Mouse (Mus musculus): ENCODE data around the gene H2-Ke6. TPM values are rescaled to one million over a fixed set of nuclear protein-coding genes. Genes with fewer than 3 reads are reported as not detected.

Gene H2-Ke6
- total and polyA plus RNA-seq, 3 experiments = 20.8 to 47.1 (median 31.7) TPM

DNA sequence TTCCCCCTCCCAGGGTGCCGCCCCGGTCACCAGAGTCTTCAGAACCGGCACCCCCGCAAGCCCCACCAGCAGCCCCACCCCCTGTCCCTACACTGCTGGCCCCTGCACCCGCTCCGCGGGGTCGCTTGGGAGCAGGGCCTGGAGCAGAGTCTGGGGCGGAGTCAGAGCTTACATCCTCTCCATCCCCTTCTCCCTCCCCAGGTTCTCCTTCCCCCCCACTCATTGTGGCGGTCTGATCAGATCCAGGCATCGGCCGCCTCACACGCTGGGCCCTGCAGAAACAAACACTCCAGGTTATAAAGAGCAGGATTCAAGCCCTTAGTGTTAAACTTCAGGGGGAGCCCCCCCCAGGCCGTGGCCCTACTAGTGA is 5.5 kb downstream of the H2-Ke6 start:
- dilution Hi-C loops (cut with MboI; ENCODE audit: extremely low pct_ligation_motif_present, extremely low pct_unique_long_range_greater_than_20kb, low sequenced_read_pairs) = no loop called here
- in situ Hi-C loops (cut with MboI; ENCODE audit: low pct_ligation_motif_present, low pct_unique_long_range_greater_than_20kb, low sequenced_read_pairs) = no loop called here
- peaks cover 27% of the 10 kb centered on the region for H3K9me3 ChIP-seq (replicated peaks; ENCODE audit: low read length)
- H3K27ac ChIP-seq (ENCODE audit: insufficient read depth, low read depth) = no peak overlapping the region
- H3K4me2 ChIP-seq (ENCODE audit: insufficient read depth, low read depth, poor library complexity, severe bottlenecking) = no peak overlapping the region
- no peak for DNase-seq (ENCODE audit: extremely low read depth)
- H3K36me3 ChIP-seq (replicated peaks in 1 of 2; ENCODE audit: control insufficient read depth in 1 of 2, insufficient read depth in 1 of 2, low read length in 1 of 2) = peaks cover 14 to 32% of the 10 kb centered on the region in 2 experiments
- TF ChIP-seq NELFE (IDR thresholded peaks at IDR 0.05; ENCODE audit: low read depth, low read length) (no peak), JUN (IDR thresholded peaks at IDR 0.05; ENCODE audit: insufficient read depth, low read depth, low read length) (no peak), HCFC1 (IDR thresholded peaks at IDR 0.05; ENCODE audit: low read depth, low read length) (no peak), RCOR1 (conservative IDR thresholded peaks at IDR 0.05; ENCODE audit: low read depth, low read length) (no peak), CHD2 (IDR thresholded peaks at IDR 0.05; ENCODE audit: low read length) (no peak), ZKSCAN1 (IDR thresholded peaks at IDR 0.05; ENCODE audit: borderline replicate concordance, low read depth, low read length) (no peak), CTCF (conservative IDR thresholded peaks at IDR 0.05 in 1 of 2, IDR thresholded peaks at IDR 0.05 in 1 of 2; ENCODE audit: low read depth in 2 of 2, low read length in 2 of 2) (no peak), UBTF (IDR thresholded peaks at IDR 0.05; ENCODE audit: low read depth, low read length) (no peak), POLR2AphosphoS2 (IDR thresholded peaks at IDR 0.05; ENCODE audit: low read depth, low read length) (no peak), ZC3H11A (IDR thresholded peaks at IDR 0.05; ENCODE audit: low read depth, low read length) (no peak), MXI1 (IDR thresholded peaks at IDR 0.05; ENCODE audit: low read depth, low read length) (no peak), ETS1 (conservative IDR thresholded peaks at IDR 0.05; ENCODE audit: low read depth, low read length) (no peak), NRF1 (IDR thresholded peaks at IDR 0.05; ENCODE audit: low read depth, low read length) (no peak), MAX (IDR thresholded peaks at IDR 0.05; ENCODE audit: low read length) (no peak), ZNF384 (IDR thresholded peaks at IDR 0.05; ENCODE audit: low read depth, low read length) (no peak), POLR2A (IDR thresholded peaks at IDR 0.05; ENCODE audit: low read depth, low read length) (no peak)
- 0 out of 2 replicates have a peak, but pooled peaks cover 2% of the 10 kb centered on the region for H3K79me2 ChIP-seq (replicated peaks; ENCODE audit: control insufficient read depth, extremely low read depth, insufficient read depth, poor library complexity, severe bottlenecking)
- no peaks in the 10 kb centered on the region for H3K27me3 ChIP-seq (replicated peaks)
- H3K4me1 ChIP-seq (ENCODE audit: control insufficient read depth in 1 of 2, insufficient read depth in 2 of 2) = peaks cover 14 to 28% of the 10 kb centered on the region in 2 experiments
- no peak overlapping the region for H3K9ac ChIP-seq (ENCODE audit: insufficient read depth, low read depth)
- no peak overlapping the region for H3K4me3 ChIP-seq (replicated peaks in 1 of 3; ENCODE audit: low read depth in 2 of 3, low read length in 2 of 3, poor library complexity in 1 of 3)

DNA sequence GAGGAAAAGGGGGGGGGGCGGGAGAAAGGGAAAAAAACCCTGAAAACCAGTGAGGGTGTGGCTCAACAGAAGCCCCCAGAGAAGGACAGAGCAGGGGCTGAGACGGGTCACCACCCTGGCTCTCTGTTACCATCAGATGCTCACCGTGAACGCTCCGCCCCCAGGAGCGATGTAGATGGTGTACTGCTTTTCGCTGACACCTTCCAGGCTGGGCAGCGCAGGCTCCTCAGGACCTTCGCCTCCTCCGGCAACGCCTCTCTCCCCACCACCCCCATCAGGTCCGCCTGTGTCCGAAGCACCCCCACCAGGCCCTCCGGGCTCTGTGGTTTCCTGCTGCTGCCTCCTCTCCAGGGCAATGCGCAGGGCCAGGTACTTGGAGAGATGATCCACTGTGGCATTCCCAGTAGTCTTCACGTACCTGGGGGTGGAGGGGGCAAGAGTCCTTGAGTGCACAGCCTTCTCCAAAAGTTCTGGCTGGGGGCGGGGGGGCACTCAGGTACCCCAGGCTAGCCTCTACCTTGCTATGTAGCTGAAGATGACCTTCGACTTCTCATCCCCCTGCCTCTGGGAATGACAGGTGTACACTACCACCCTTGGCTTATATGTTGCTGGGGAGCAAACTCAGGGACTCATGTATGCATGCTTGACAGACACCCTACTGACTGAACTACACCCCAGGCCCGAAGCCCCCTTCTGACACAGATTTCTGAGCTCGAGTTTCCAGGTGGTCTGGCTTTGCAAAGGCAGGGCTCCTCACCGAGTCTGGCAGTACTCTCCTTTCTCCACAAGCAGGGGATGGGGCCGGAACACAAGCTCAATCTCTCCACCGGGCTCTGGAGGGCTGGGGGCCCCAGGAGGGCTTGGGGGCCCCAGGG is 6.1 kb downstream of the H2-Ke6 start:
- no peak overlapping the region for H3K4me3 ChIP-seq (replicated peaks in 1 of 3; ENCODE audit: low read depth in 2 of 3, low read length in 2 of 3, poor library complexity in 1 of 3)
- no peak overlapping the region for H3K27ac ChIP-seq (ENCODE audit: insufficient read depth, low read depth)
- no peak overlapping the region for H3K9ac ChIP-seq (ENCODE audit: insufficient read depth, low read depth)
- in situ Hi-C loops (cut with MboI; ENCODE audit: low pct_ligation_motif_present, low pct_unique_long_range_greater_than_20kb, low sequenced_read_pairs) (no loop called here), dilution Hi-C loops (cut with MboI; ENCODE audit: extremely low pct_ligation_motif_present, extremely low pct_unique_long_range_greater_than_20kb, low sequenced_read_pairs) (no loop called here)
- peaks cover 11 to 23% of the 10 kb centered on the region in 2 experiments for H3K4me1 ChIP-seq (ENCODE audit: control insufficient read depth in 1 of 2, insufficient read depth in 2 of 2)
- peaks cover 27% of the 10 kb centered on the region for H3K9me3 ChIP-seq (replicated peaks; ENCODE audit: low read length)
- H3K36me3 ChIP-seq (replicated peaks in 1 of 2; ENCODE audit: control insufficient read depth in 1 of 2, insufficient read depth in 1 of 2, low read length in 1 of 2) = peaks cover 14 to 32% of the 10 kb centered on the region in 2 experiments
- no peak overlapping the region for H3K4me2 ChIP-seq (ENCODE audit: insufficient read depth, low read depth, poor library complexity, severe bottlenecking)
- H3K79me2 ChIP-seq (replicated peaks; ENCODE audit: control insufficient read depth, extremely low read depth, insufficient read depth, poor library complexity, severe bottlenecking) = 0 out of 2 replicates have a peak, but pooled peaks cover 2% of the 10 kb centered on the region
- no peaks in the 10 kb centered on the region for H3K27me3 ChIP-seq (replicated peaks)
- TF ChIP-seq TCF12 (IDR thresholded peaks at IDR 0.05; ENCODE audit: low read depth, low read length) (no peak), ELF1 (IDR thresholded peaks at IDR 0.05; ENCODE audit: low read depth, low read length) (no peak), MAZ (IDR thresholded peaks at IDR 0.05; ENCODE audit: low read depth, low read length) (no peak), MYC (IDR thresholded peaks at IDR 0.05; ENCODE audit: low read depth, low read length) (no peak), ZC3H11A (IDR thresholded peaks at IDR 0.05; ENCODE audit: low read depth, low read length) (no peak), IRF4 (IDR thresholded peaks at IDR 0.05; ENCODE audit: low read depth, low read length) (no peak), POLR2A (IDR thresholded peaks at IDR 0.05; ENCODE audit: low read depth, low read length) (no peak), BHLHE40 (IDR thresholded peaks at IDR 0.05; ENCODE audit: low read depth, low read length) (no peak), CTCF (conservative IDR thresholded peaks at IDR 0.05 in 1 of 2, IDR thresholded peaks at IDR 0.05 in 1 of 2; ENCODE audit: low read depth in 2 of 2, low read length in 2 of 2) (no peak), E2F4 (IDR thresholded peaks at IDR 0.05; ENCODE audit: insufficient replicate concordance, low read depth, low read length) (no peak), SIN3A (IDR thresholded peaks at IDR 0.05; ENCODE audit: low read length) (no peak), CHD1 (IDR thresholded peaks at IDR 0.05; ENCODE audit: low read depth, low read length) (no peak), MEF2A (IDR thresholded peaks at IDR 0.05; ENCODE audit: borderline replicate concordance, low read depth, low read length) (no peak), MAX (IDR thresholded peaks at IDR 0.05; ENCODE audit: low read length) (no peak), NRF1 (IDR thresholded peaks at IDR 0.05; ENCODE audit: low read depth, low read length) (no peak), KAT2A (IDR thresholded peaks at IDR 0.05; ENCODE audit: insufficient replicate concordance, low read length) (no peak), NELFE (IDR thresholded peaks at IDR 0.05; ENCODE audit: low read depth, low read length) (no peak), ZNF384 (IDR thresholded peaks at IDR 0.05; ENCODE audit: low read depth, low read length) (no peak), ZKSCAN1 (IDR thresholded peaks at IDR 0.05; ENCODE audit: borderline replicate concordance, low read depth, low read length) (no peak)
- no peak for DNase-seq (ENCODE audit: extremely low read depth)
